Mouse (Mus musculus): ENCODE measurements around the gene Ikbke.

The Ikbke gene

GRCm38 (mm10) chr1:131310237-131310818, 30.9 kb upstream of the Ikbke start:
- Histone ChIP-seq H3K4me3 (replicated peaks; ENCODE audit: low read length) (no peak overlapping the region), H3K36me3 (ENCODE audit: insufficient read depth, low read length) (peaks cover 54% of the 10 kb centered on the region), H3K9me3 (ENCODE audit: low read length) (no peaks in the 10 kb centered on the region), H3K4me1 (replicated peaks; ENCODE audit: low read depth, low read length) (peaks cover 5% of the 10 kb centered on the region; the same call in 1 of the 2 replicates), H3K27me3 (ENCODE audit: insufficient read depth, low read length) (no peaks in the 10 kb centered on the region)
- TF ChIP-seq NANOG (IDR thresholded peaks at IDR 0.05; ENCODE audit: borderline replicate concordance, low read length) (no peak), POU5F1 (IDR thresholded peaks at IDR 0.05; ENCODE audit: borderline replicate concordance, low read length) (no peak), CTCF (conservative IDR thresholded peaks at IDR 0.05; ENCODE audit: low read length) (no peak)

DNA sequence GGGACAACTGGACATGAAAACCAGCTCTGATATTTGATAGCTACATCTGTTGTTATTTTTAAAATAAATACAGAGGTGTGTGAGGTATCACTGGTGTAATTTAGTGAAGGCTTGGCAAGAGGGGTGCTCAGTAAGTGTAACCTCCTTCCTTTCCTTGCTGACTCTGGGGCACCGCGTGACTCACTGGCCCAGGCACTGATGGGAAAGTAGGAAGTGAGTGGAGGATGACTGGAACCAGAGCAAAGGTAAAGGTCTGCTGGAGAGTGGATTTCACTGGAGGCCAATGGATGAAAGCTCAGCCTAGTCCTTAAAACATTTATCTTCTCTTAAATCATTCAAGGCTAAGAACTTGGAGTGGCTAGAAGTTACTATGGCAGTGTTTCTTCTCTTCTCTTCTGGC, 21.3 kb upstream of the Ikbke start:
- Histone ChIP-seq H3K4me3 (replicated peaks; ENCODE audit: low read length) (no peak overlapping the region), H3K9me3 (ENCODE audit: low read length) (no peaks in the 10 kb centered on the region), H3K27me3 (ENCODE audit: insufficient read depth, low read length) (no peaks in the 10 kb centered on the region), H3K4me1 (replicated peaks; ENCODE audit: low read depth, low read length) (peaks cover 10% of the 10 kb centered on the region), H3K36me3 (ENCODE audit: insufficient read depth, low read length) (peaks cover 57% of the 10 kb centered on the region)
- TF ChIP-seq NANOG (IDR thresholded peaks at IDR 0.05; ENCODE audit: borderline replicate concordance, low read length) (no peak), POU5F1 (IDR thresholded peaks at IDR 0.05; ENCODE audit: borderline replicate concordance, low read length) (no peak), CTCF (conservative IDR thresholded peaks at IDR 0.05; ENCODE audit: low read length) (no peak)

GRCm38 (mm10) chr1:131299788-131300187, 20.4 kb upstream of the Ikbke start:
- no peak overlapping the region for H3K4me3 ChIP-seq (replicated peaks; ENCODE audit: low read length)
- H3K4me1 ChIP-seq (replicated peaks; ENCODE audit: low read depth, low read length): peaks cover 10% of the 10 kb centered on the region
- TF ChIP-seq POU5F1 (IDR thresholded peaks at IDR 0.05; ENCODE audit: borderline replicate concordance, low read length): no peak
- TF ChIP-seq CTCF (conservative IDR thresholded peaks at IDR 0.05; ENCODE audit: low read length): no peak
- no peak for TF ChIP-seq NANOG (IDR thresholded peaks at IDR 0.05; ENCODE audit: borderline replicate concordance, low read length)
- H3K27me3 ChIP-seq (ENCODE audit: insufficient read depth, low read length): no peaks in the 10 kb centered on the region
- no peaks in the 10 kb centered on the region for H3K9me3 ChIP-seq (ENCODE audit: low read length)
- peaks cover 66% of the 10 kb centered on the region for H3K36me3 ChIP-seq (ENCODE audit: insufficient read depth, low read length)

DNA sequence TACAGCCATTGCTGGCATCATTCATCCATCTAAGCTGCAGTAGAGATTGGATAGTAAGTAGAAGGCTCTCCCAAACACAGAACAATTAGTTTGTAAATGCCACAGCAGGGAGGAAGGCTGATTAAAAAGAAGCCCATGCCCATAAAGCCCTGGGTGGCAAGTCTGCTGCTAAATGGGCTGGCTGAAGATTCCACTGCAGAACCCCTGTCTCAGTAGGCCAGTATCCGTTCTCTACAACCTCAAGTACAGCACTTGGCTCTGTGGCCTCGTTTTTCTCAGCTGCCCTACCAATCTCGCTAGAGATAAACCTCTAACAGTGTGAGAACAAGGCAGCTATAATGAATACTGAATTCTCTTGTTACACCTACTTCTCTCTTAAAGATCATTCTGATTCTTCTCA, 19.8 kb upstream of the Ikbke start:
- TF ChIP-seq CTCF (conservative IDR thresholded peaks at IDR 0.05; ENCODE audit: low read length) (no peak), POU5F1 (IDR thresholded peaks at IDR 0.05; ENCODE audit: borderline replicate concordance, low read length) (no peak)

GRCm38 (mm10) chr1:131298171-131298570, 18.8 kb upstream of the Ikbke start:
- no peak overlapping the region for H3K4me3 ChIP-seq (replicated peaks; ENCODE audit: low read length)
- H3K9me3 ChIP-seq (ENCODE audit: low read length): no peaks in the 10 kb centered on the region
- no peak for TF ChIP-seq POU5F1 (IDR thresholded peaks at IDR 0.05; ENCODE audit: borderline replicate concordance, low read length)
- no peak for TF ChIP-seq CTCF (conservative IDR thresholded peaks at IDR 0.05; ENCODE audit: low read length)
- TF ChIP-seq NANOG (IDR thresholded peaks at IDR 0.05; ENCODE audit: borderline replicate concordance, low read length): no peak
- H3K27me3 ChIP-seq (ENCODE audit: insufficient read depth, low read length): no peaks in the 10 kb centered on the region
- peaks cover 82% of the 10 kb centered on the region for H3K36me3 ChIP-seq (ENCODE audit: insufficient read depth, low read length)
- peaks cover 10% of the 10 kb centered on the region for H3K4me1 ChIP-seq (replicated peaks; ENCODE audit: low read depth, low read length)

More for the DNA sequence above, 19.8 kb upstream of the Ikbke start:
- Histone ChIP-seq H3K4me1 (replicated peaks; ENCODE audit: low read depth, low read length) (peaks cover 10% of the 10 kb centered on the region), H3K27me3 (ENCODE audit: insufficient read depth, low read length) (no peaks in the 10 kb centered on the region), H3K36me3 (ENCODE audit: insufficient read depth, low read length) (peaks cover 71% of the 10 kb centered on the region), H3K4me3 (replicated peaks; ENCODE audit: low read length) (no peak overlapping the region), H3K9me3 (ENCODE audit: low read length) (no peaks in the 10 kb centered on the region)

GRCm38 (mm10) chr1:131296726-131297125, 17.3 kb upstream of the Ikbke start:
- H3K36me3 ChIP-seq (ENCODE audit: insufficient read depth, low read length): peaks cover 95% of the 10 kb centered on the region
- TF ChIP-seq POU5F1 (IDR thresholded peaks at IDR 0.05; ENCODE audit: borderline replicate concordance, low read length): no peak
- no peak for TF ChIP-seq NANOG (IDR thresholded peaks at IDR 0.05; ENCODE audit: borderline replicate concordance, low read length)
- no peak for TF ChIP-seq CTCF (conservative IDR thresholded peaks at IDR 0.05; ENCODE audit: low read length)
- H3K4me3 ChIP-seq (replicated peaks; ENCODE audit: low read length): no peak overlapping the region
- peaks cover 10% of the 10 kb centered on the region for H3K4me1 ChIP-seq (replicated peaks; ENCODE audit: low read depth, low read length)
- no peaks in the 10 kb centered on the region for H3K27me3 ChIP-seq (ENCODE audit: insufficient read depth, low read length)
- H3K9me3 ChIP-seq (ENCODE audit: low read length): no peaks in the 10 kb centered on the region

GRCm38 (mm10) chr1:131295200-131295599, 15.8 kb upstream of the Ikbke start:
- no peaks in the 10 kb centered on the region for H3K9me3 ChIP-seq (ENCODE audit: low read length)
- TF ChIP-seq CTCF (conservative IDR thresholded peaks at IDR 0.05; ENCODE audit: low read length) (no peak), NANOG (IDR thresholded peaks at IDR 0.05; ENCODE audit: borderline replicate concordance, low read length) (no peak), POU5F1 (IDR thresholded peaks at IDR 0.05; ENCODE audit: borderline replicate concordance, low read length) (no peak)

GRCm38 (mm10) chr1:131293922-131294250, 14.5 kb upstream of the Ikbke start:
- no peak overlapping the region for H3K4me3 ChIP-seq (replicated peaks; ENCODE audit: low read length)
- TF ChIP-seq CTCF (conservative IDR thresholded peaks at IDR 0.05; ENCODE audit: low read length) (no peak), POU5F1 (IDR thresholded peaks at IDR 0.05; ENCODE audit: borderline replicate concordance, low read length) (no peak), NANOG (IDR thresholded peaks at IDR 0.05; ENCODE audit: borderline replicate concordance, low read length) (no peak)
- H3K27me3 ChIP-seq (ENCODE audit: insufficient read depth, low read length): no peaks in the 10 kb centered on the region

More at GRCm38 (mm10) chr1:131295200-131295599, 15.8 kb upstream of the Ikbke start:
- Histone ChIP-seq H3K4me3 (replicated peaks; ENCODE audit: low read length) (no peak overlapping the region), H3K36me3 (ENCODE audit: insufficient read depth, low read length) (peaks cover 95% of the 10 kb centered on the region), H3K4me1 (replicated peaks; ENCODE audit: low read depth, low read length) (peaks cover 10% of the 10 kb centered on the region), H3K27me3 (ENCODE audit: insufficient read depth, low read length) (no peaks in the 10 kb centered on the region)

More at GRCm38 (mm10) chr1:131293922-131294250, 14.5 kb upstream of the Ikbke start:
- H3K9me3 ChIP-seq (ENCODE audit: low read length): no peaks in the 10 kb centered on the region
- H3K36me3 ChIP-seq (ENCODE audit: insufficient read depth, low read length): peaks cover 96% of the 10 kb centered on the region
- H3K4me1 ChIP-seq (replicated peaks; ENCODE audit: low read depth, low read length): no peaks in the 10 kb centered on the region
